Mouse (Mus musculus) G1E (cell line): Measurements from ENCODE around the gene Sel1l3. TPM values are rescaled to one million over a fixed set of nuclear protein-coding genes. Genes with fewer than 3 reads are reported as not detected.

ENCODE experiments used
- ATAC-seq: 2 replicates; pipeline ENCODE4 v1.8.0; 2016; ENCODE audit warnings: mild to moderate bottlenecking; ENCODE audit not compliant: insufficient number of reproducible peaks, poor library complexity, low FRiP score, severe bottlenecking; ENCODE audit errors: extremely low read depth
- DNase-seq: peaks from one replicate; pipeline ENCODE4 v3.0.0; 2012; ENCODE audit warnings: low spot score
- H3K27me3 ChIP-seq: 2 replicates; pipeline ENCODE4 v1.6.1; 2012; ENCODE audit warnings: mild to moderate bottlenecking, low read length, inconsistent platforms; ENCODE audit not compliant: insufficient read depth
- H3K36me3 ChIP-seq: replicated peaks from 2 replicates; pipeline ENCODE3; 2012; ENCODE audit warnings: mild to moderate bottlenecking, inconsistent platforms
- H3K4me1 ChIP-seq: 2 replicates; pipeline ENCODE4 v1.6.1; 2012; ENCODE audit warnings: low read depth, low read length, inconsistent platforms, mixed read lengths; ENCODE audit not compliant: insufficient read depth
- H3K4me3 ChIP-seq: 2 replicates; pipeline ENCODE4 v1.5.1; 2012; ENCODE audit warnings: low read depth, mild to moderate bottlenecking, inconsistent platforms, low read length, moderate library complexity, mixed read lengths
- H3K9me3 ChIP-seq: replicated peaks from 2 replicates; pipeline ENCODE4 v1.6.1; 2012; ENCODE audit warnings: inconsistent platforms
- CTCF ChIP-seq: IDR thresholded peaks from 2 replicates; pipeline ENCODE4 v1.5.1; 2012; ENCODE audit warnings: low read depth, low read length, inconsistent platforms, mixed read lengths
- GATA1 ChIP-seq: IDR thresholded peaks from 2 replicates; pipeline ENCODE4 v1.6.1; 2012; ENCODE audit warnings: borderline replicate concordance, low read length, inconsistent platforms, mixed read lengths
- GATA2 ChIP-seq: IDR thresholded peaks from 2 replicates; pipeline ENCODE4 v1.6.1; 2012; ENCODE audit warnings: low read depth, low read length, inconsistent platforms, borderline replicate concordance
- POLR2AphosphoS5 ChIP-seq: IDR thresholded peaks from 2 replicates; pipeline ENCODE4 v1.6.1; 2012; ENCODE audit warnings: low read depth, low read length, inconsistent platforms; ENCODE audit not compliant: insufficient replicate concordance
- TAL1 ChIP-seq: conservative IDR thresholded peaks from 2 replicates; pipeline ENCODE4 v1.6.1; 2012; ENCODE audit warnings: low read depth, low read length, inconsistent platforms, mixed read lengths
- polyA plus RNA-seq: library from polyadenylated mRNA; stranded (reverse); fragments of >175 nt; gene quantifications from 2 replicates; pipeline ENCODE4 v1.2.3, GENCODE M21; 2012
- total RNA-seq, 2 experiments: library from RNA; stranded (forward) in 1 of 2; stranded (reverse) in 1 of 2; fragments of 200-1000 nt in 1 of 2; fragments of >200 nt in 1 of 2; fragmentation: Nextera tagmentation in 1 of 2; gene quantifications; 2 replicates each; pipeline ENCODE4 v1.2.3; 2014 to 2017

The Sel1l3 gene
- total and polyA plus RNA-seq, 3 experiments: 0.44 TPM; not detected in 2

DNA sequence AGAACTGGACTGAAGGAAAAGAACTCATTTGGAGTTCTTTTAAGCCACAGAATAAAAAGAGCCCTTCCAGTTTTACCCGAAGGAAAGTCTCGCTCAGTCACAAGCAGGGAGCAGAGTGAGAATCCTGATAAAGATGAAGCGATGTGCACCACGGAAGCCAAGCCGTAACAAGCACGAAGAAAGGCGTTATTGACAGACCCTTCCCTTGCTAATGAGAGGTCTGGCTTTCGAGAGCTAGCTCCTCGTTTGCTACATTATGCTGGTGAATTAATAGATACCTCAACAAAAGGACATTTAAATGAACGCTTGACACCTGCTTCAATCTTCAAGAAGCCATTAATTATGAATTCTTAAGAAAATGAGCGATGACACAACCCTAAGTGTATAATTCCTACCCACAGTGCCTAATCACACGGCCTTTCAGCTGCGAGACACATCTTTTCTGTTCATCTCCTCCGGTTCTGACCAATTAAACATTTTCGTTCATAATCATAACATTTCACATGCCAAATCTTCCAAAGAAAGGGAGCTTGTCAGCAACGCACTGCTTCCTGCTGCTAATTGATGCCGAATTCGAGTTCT is 62.3 kb downstream of the Sel1l3 start:
- H3K27me3 ChIP-seq: no peaks in the 10 kb centered on the region
- no peaks in the 10 kb centered on the region for H3K4me1 ChIP-seq
- DNase-seq (no peak), ATAC-seq (no peak)
- H3K4me3 ChIP-seq: no peak overlapping the region
- H3K36me3 ChIP-seq: no peaks in the 10 kb centered on the region
- TF ChIP-seq POLR2AphosphoS5: no peak
- no peak for TF ChIP-seq GATA2
- TF ChIP-seq CTCF: no peak
- no peak for TF ChIP-seq TAL1
- no peak for TF ChIP-seq GATA1
- peaks cover 39% of the 10 kb centered on the region for H3K9me3 ChIP-seq

DNA sequence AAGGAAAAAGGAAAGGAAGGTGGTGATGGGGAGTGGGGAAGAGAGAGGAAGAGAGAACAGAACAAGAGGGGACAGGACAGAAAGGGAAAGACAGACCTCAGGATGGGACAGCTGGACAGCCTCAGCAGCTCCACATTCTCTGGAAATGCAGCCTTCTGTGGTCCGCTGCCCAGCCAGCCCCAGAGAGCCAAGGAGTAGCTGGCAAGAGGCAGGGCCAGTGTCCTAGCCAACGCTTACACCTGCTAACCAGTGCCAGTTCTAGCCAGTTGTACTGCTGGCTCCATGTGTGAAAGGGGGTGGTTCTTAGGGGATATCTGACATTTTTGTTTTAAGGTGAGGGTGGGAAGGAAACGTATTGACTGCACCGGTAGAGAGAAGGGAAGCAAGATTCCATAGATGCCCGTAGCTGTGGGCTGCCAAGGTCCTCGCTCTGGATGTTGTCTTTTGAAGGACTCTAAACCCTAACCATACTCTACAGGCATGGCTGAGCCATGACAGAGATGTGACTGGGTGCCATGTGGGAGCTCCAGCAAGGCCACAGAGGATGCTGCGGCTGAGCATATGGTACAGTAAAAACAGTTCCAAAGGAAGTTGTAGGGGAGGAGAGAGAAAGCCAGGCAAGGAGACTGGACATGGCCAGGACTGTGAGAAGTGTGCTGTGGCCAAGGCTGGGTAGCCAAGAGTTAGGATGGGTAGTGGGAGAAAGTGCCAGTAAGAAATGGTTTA is 64.6 kb downstream of the Sel1l3 start:
- no peak for TF ChIP-seq GATA1
- Histone ChIP-seq H3K27me3 (no peaks in the 10 kb centered on the region), H3K4me3 (no peak overlapping the region), H3K36me3 (no peaks in the 10 kb centered on the region), H3K4me1 (no peaks in the 10 kb centered on the region), H3K9me3 (peaks cover 45% of the 10 kb centered on the region)
- ATAC-seq (no peak), DNase-seq (no peak)

DNA sequence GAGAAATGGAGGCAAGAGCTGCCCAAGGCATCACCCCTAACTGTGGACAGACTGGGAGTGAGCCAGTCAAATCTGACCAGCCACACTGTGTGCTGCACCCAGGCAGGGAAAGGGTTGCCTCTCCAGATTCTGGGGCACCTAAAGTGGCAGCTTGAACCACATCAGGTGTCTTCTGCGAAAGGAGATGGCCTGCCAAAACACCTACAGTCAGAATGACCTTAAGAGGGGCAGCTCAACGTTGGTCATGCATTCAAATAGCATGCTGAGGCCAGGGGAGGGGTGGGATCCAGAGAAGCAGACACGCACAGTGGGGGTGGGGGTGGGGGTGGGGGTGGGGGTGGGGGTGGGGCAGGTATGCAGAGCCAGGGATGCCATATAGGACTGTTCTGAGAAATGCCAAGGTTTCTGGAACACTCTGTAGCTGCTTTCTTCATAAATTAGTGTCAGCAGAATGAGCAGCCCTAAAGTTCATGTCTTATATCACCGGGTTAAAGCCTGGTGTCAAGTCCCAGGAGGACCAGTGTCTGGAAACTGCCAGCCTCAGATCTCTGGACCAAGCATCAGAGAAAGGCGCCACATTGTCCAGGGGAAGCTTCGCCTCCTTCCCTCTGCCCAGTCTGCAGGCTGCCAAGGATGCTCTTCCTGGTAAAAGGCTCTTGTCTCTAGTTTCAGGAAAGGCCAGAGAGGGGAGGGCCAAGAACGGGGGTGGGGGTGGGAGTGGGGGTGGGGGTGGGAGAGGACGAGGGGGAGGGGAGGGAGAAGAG is 65.4 kb downstream of the Sel1l3 start:
- Histone ChIP-seq H3K27me3 (no peaks in the 10 kb centered on the region), H3K36me3 (no peaks in the 10 kb centered on the region), H3K4me3 (no peak overlapping the region), H3K4me1 (no peaks in the 10 kb centered on the region), H3K9me3 (peaks cover 45% of the 10 kb centered on the region)
- ATAC-seq (no peak), DNase-seq (no peak)
- TF ChIP-seq GATA2 (no peak), TAL1 (no peak), CTCF (no peak), GATA1 (no peak), POLR2AphosphoS5 (no peak)

DNA sequence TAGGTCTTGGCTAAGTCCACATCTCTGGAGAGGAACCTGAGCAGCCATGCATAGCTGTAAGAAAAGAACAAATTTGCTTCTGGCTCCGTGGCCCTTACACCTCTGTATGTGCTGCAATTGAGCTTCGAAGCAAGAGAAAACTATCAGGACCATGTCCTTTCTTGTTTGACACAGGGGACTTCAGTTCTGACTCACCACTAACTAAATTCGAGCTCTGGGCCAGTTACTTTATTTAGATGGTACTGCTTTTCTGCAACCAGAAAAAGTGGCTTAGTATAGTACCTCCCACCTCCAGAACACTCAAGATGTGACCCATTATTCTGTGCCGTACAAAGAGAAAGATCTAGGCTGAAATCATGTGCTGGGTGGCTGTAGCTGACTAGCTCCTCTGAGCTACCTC is 66.3 kb downstream of the Sel1l3 start:
- no peak for ATAC-seq
- Histone ChIP-seq H3K27me3 (no peaks in the 10 kb centered on the region), H3K4me3 (no peak overlapping the region), H3K36me3 (no peaks in the 10 kb centered on the region), H3K9me3 (peaks cover 49% of the 10 kb centered on the region), H3K4me1 (no peaks in the 10 kb centered on the region)
- TF ChIP-seq TAL1 (no peak), GATA1 (no peak), GATA2 (no peak), POLR2AphosphoS5 (no peak), CTCF (no peak)
- no peak for DNase-seq

DNA sequence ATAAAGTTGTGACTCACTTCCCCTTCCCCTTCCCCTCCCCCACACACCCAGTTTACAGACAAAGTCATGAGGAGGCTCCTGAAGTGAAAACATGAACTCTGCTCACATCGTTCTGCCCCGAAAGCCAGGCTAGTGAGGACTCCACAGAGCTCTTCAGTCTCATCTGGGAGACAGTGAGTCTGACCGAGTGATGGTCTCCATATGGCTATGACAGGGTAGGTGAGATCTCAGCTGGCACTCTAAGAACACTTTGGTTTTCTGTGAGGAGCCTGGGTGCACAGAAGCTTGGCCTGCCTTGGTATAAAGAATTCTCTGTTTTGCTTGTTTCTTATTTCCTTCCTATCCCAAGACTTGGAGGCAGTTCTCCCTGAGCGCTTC is 67.1 kb downstream of the Sel1l3 start:
- ATAC-seq (no peak), DNase-seq (no peak)
- peaks cover 52% of the 10 kb centered on the region for H3K9me3 ChIP-seq

GRCm38 (mm10) chr5:53146049-53146683 is 67.6 kb downstream of the Sel1l3 start:
- Histone ChIP-seq H3K4me3 (no peak overlapping the region), H3K27me3 (no peaks in the 10 kb centered on the region), H3K36me3 (no peaks in the 10 kb centered on the region), H3K4me1 (no peaks in the 10 kb centered on the region), H3K9me3 (peaks cover 52% of the 10 kb centered on the region)
- TF ChIP-seq TAL1 (no peak), POLR2AphosphoS5 (no peak), GATA2 (no peak), CTCF (no peak), GATA1 (no peak)
- no peak for ATAC-seq
- DNase-seq: no peak

More for the DNA sequence above, 67.1 kb downstream of the Sel1l3 start:
- no peak overlapping the region for H3K4me3 ChIP-seq
- no peaks in the 10 kb centered on the region for H3K27me3 ChIP-seq
- no peaks in the 10 kb centered on the region for H3K4me1 ChIP-seq
- no peaks in the 10 kb centered on the region for H3K36me3 ChIP-seq
- TF ChIP-seq TAL1: no peak
- TF ChIP-seq CTCF: no peak
- no peak for TF ChIP-seq GATA2
- TF ChIP-seq GATA1: no peak
- no peak for TF ChIP-seq POLR2AphosphoS5
